Mouse (Mus musculus) mature B cell (primary cell): ENCODE data around the gene Upf1.

Source experiments
- in situ Hi-C: fragments of 300-500 bp; cut with MboI; formaldehyde crosslinking; loops from 2 replicates; pipeline ENCODE4 v1.14.3; 2019

The Upf1 gene

DNA sequence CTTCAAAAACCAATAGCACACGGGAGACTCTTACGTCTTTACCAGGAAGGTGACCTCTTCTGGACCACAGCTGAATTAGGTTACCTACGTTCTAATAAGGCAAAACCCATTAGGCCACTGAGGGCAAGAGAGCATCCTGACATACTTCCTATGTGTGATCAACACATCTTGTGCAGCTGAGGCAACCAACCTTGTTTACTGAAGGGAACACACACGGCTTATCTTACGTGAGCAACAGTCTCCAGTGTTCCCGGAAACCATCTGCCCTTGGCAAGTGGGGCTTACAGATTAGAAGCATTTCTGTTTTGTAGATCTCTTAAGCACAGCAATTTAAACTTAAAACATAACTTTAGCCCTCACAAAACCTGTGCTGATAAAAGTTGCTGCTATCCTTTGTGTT lies 25.6 kb downstream of the Upf1 start:
- in situ Hi-C loops: no loop called here

- in situ Hi-C loops: no loop called here
Measured at GRCm38 (mm10) chr8:70323716-70324115, 29.4 kb downstream of the Upf1 start.

- in situ Hi-C loops: no loop called here
Measured at GRCm38 (mm10) chr8:70317872-70318271, 35.2 kb downstream of the Upf1 start.

DNA sequence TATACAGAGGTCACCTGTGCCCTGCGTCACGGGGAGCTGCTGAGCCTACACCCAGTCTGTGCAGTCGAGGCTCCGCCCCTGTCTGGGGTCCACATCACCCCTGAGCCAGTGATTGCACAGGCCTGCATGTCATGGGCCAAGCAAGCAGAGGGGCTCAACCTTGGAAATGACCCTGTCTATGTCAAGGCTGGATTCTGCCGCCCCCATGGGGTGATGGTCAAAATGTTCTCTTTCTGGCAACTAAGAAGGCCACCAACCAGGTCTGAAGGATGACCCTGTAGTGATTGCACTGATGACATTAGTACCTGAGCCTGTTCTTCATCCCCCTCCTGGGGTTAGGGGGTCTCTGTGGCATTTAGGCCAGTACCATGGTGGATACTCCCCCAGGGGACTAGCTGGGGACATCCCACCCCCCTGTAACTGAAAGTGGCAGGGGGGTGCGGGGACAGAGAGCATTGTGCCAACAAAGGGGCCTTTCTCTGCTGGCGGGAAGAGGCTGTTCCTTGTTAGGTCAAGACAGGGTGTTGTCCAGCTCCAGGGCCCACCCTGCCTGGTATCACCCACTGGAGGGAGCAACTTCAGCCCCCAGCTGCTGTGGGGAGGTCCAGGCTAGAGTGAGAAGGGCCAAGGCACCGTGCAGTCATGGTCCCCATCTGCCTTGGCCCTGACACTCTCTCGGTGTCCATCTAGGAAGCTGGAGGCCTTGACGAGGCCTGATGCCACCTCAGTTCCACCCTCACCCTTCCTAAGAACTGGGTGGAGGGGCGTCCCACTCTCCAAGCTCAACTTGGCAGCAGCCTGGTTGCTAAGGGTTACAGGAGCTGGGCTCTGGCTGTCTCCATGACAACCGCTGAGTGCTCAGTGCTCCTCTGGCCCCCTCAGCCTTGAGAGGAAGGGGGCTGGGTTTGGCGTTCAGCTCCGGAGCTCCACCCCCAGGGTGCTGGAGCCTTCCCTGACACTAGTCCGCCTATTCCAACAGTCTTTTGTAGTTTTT lies 36.3 kb downstream of the Upf1 start:
- in situ Hi-C loops: no loop called here

- in situ Hi-C loops: no loop called here
Measured at GRCm38 (mm10) chr8:70315624-70316510, 37.2 kb downstream of the Upf1 start, which contains the start of gene Cers1. Cers1 (plus strand) TSS chr8:70315775.

- in situ Hi-C loops: no loop called here
Measured at GRCm38 (mm10) chr8:70313399-70313798, 39.7 kb downstream of the Upf1 start.

- in situ Hi-C loops: no loop called here
Measured at GRCm38 (mm10) chr8:70309311-70309710, 43.8 kb downstream of the Upf1 start.

DNA sequence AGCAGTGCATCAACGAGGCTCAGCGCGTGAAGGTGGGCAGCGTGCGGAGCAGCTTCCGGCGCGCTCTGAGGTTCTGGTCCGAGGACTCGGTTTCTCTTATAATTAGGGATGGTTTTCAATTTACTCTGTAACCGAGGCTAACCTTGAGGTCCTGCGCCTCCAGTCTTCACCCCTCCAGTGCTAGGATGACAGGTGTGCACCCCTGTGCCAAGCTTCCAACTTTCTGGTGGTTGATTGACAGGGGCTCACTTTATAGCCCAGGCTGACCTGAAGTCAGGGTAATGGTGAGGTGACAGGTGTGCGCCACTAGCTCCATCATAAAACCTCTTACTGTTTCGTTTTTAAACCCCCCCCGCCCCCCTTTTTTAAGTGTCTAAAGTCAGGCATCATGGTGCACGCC lies 50.2 kb downstream of the Upf1 start:
- in situ Hi-C loops: no loop called here

DNA sequence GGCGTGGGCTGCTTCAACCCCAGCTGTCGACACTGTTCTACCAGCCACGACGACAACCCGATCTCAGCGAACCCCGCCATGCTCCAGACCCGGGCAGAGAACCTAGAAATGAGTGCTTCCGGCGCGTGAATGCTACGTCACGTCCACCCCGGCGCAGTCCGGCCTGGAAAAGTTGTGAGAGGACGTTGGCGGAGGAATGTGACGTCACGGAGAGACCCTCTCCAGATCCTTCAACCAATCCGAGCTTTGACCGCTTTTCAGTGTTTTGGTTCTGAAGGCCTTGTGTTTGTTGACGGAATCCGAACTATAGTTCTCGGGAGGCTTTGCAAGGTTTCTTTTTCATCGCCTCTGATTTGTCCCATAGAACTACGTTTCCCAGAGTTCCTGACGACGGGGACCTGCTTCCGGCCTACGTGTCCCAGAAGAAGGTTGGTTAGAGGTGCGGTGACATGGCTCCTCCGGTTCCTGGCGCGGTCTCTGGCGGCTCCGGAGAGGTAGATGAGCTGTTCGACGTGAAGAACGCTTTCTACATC lies 50.7 kb downstream of the Upf1 start, which contains the start of the genes Ddx49 and Cope:
Ddx49 (minus strand) TSS at position 132 of the 533 bp plus-strand sequence.
Cope (plus strand) TSS at position 161 of the 533 bp plus-strand sequence.
- in situ Hi-C loops: no loop called here

DNA sequence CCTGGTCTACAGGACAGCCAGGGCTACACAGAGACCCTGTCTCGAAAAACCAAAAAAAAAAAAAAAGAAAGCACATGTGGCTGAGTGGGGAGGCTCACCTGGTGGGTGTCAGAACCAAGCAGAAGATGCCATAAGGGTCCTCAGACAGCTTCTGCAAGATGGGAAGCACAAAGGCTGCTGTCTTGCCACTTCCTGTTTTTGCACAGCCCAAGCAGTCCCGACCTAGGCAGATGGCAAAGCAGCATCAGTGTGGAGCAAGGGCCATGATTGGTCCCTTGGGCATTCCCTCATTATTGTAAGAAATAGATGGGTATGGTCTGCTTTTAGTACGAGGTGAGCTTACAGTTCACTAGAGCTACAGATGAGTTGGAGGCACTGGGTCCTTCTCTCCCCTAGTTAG lies 52.2 kb downstream of the Upf1 start:
- in situ Hi-C loops: no loop called here

- in situ Hi-C loops: no loop called here
Measured at GRCm38 (mm10) chr8:70293988-70294405, 59.1 kb downstream of the Upf1 start.

DNA sequence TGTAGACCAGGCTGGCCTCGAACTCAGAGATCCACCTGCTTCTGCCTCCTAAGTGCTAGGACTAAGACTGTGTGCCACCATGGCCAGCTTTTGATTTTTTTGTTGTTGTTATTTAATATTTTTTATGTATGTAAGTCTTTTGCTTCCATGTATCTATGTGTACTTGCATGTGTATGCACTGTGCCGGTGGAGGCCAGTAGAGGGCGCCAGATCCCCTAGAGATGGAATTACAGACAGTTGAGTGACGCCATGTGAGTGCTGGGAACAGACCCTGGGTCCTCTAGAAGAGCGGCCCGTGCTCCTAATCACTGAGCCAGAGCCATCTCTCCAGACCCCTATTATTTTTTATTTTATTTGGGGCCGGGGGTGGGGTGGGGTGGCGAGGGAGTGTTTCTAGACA lies 66.3 kb downstream of the Upf1 start:
- in situ Hi-C loops: no loop called here

DNA sequence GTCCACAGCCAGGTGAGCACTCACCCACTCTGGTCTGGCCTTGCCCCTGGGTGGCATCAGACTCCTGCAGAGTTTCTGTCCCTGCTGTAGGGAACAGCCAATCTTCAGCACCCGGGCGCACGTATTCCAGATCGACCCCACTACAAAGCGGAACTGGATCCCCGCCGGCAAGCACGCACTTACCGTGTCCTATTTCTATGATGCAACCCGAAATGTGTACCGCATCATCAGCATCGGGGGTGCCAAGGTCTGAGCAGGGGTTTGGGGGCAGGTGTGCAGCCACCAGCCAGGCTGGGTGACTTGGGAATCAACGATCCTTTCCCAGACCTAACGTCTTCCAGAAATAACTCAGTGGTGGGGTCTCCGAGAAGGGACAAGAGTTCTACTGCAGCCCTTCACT lies 67.8 kb downstream of the Upf1 start:
- in situ Hi-C loops: no loop called here

GRCm38 (mm10) chr8:70284421-70284820 lies 68.7 kb downstream of the Upf1 start:
- in situ Hi-C loops: no loop called here

DNA sequence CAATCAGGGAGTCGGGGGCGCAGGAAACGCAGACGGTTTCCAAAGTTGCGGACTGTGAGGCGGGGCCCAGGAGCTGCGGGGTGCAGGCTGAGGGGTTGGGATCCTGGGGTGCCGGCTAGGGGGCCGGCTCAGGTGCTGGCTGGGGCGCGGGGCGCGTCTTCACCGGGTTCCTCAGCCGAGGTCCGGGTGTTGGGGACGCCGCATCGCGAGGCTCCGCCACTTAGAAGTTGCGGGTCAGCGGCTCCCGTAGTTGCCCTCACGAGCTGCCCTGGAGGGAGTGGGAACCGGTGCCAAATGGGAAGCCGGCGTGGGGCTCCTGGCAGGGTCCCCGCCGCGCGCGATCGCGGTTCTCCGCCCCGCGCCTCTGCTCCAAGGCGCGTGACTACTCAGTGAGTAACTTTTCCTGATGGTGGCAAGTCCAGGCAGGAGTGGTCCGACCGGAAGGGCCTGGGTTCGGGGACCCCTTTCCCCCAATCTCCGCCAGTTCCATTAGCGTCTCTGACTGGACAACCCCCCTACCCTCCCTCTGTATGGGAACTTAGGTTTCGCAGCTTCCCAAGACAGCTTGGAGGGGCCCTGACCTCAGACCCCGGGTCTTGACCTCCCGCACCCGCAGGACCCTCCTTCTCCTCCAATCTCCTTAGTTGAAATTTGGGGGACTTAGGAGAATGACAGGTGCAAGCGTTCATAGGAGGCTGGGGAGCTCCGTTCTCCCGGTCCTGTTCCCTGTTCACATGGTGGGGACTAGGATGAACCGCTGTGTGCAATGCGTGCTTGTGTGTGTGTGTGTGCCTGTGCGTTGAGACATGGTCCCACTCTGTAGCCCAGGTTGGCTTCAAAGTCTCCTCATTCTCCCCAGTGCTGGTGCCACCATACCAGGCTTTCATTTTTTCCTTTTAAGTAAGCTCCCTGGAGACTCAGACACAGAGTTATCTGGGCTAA lies 69.7 kb downstream of the Upf1 start:
- in situ Hi-C loops: no loop called here

- in situ Hi-C loops: no loop called here
Measured at GRCm38 (mm10) chr8:70282603-70283135, 70.4 kb downstream of the Upf1 start, which contains the start of gene Homer3. Homer3 (plus strand) TSS chr8:70282827.
